Mouse (Mus musculus) liver, embryonic 14.5 days (tissue): ENCODE data around the gene Ap3b1.

Source experiments
- CTCF ChIP-seq: IDR thresholded peaks from 2 replicates; pipeline ENCODE4 v1.5.1; 2016; ENCODE audit warnings: antibody characterized with exemption, low read depth, control low read depth
- EP300 ChIP-seq: IDR thresholded peaks from 2 replicates; pipeline ENCODE4 v1.6.1; 2016; ENCODE audit warnings: antibody characterized with exemption, low read depth

DNA sequence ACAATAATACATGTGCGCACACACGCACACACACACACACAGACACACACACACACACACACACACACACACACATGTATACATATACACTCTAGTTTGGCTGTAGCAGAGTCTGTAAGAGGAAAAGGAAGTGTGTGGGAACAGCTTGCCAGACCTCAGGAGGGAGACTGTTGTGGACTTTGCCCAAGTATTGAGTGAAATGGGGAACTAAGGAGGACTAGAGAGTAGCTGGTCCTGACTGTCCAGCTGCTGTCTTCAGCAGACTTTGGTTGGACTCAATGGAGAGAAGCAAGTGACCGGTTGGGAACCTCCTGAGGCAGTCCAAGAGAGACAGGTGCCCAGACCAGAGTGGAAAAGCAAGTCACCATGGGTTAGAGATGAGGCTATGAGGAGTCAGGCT lies 117.4 kb downstream of the Ap3b1 start:
- TF ChIP-seq CTCF (no peak), EP300 (no peak)
